Mouse (Mus musculus) T-helper 2 cell (primary cell): ENCODE results near the gene Aifm2.

ENCODE experiments used
- in situ Hi-C: fragments of 300-600 bp; cut with MboI, MseI; formaldehyde crosslinking; loops from one replicate; pipeline ENCODE4 v1.15.1; 2025; ENCODE audit warnings: high pct_unique_total_duplicates

The Aifm2 gene

DNA sequence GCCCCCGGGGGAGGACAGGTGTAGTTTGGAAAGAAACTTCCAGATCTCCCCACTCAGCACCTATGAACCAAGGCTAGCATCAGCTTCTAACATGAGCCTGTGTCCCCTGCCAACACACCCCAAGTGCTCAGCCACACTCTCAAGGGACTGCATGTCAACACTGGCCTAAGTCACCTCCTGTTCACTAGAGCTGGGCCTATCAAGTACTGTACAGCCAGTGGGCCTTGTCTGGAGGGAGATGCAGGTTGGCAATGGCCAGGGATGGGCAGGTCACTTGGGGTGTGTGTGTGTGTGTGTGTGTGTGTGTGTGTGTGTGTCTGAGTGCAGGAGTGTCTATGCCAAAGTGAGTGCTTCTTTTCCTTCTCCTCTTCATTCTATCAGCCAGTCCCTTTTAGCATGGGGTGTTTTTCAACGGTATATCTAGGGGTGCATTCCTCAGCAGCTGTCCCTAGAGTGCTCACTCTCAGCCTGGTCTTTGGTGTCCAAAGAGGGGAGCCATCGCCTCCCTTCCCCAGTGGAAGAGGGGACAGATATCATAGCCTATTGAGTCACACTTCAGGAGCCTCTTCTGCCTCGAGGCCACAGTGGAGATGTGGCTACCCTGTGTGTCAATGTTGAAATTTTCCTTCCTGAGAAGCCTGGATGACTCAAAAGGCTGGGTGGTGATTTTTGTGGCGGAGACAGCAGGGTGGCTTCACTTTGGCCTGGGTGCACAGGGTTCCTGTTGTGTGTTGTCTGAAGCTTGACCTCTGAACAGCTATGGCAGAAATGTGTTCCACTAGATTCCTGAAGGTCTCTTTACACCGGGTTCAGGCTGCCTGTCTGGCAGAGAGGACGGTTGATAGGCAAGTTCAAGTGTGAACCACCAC, 1.2 kb downstream of the Aifm2 start:
- in situ Hi-C loops = no loop called here

DNA sequence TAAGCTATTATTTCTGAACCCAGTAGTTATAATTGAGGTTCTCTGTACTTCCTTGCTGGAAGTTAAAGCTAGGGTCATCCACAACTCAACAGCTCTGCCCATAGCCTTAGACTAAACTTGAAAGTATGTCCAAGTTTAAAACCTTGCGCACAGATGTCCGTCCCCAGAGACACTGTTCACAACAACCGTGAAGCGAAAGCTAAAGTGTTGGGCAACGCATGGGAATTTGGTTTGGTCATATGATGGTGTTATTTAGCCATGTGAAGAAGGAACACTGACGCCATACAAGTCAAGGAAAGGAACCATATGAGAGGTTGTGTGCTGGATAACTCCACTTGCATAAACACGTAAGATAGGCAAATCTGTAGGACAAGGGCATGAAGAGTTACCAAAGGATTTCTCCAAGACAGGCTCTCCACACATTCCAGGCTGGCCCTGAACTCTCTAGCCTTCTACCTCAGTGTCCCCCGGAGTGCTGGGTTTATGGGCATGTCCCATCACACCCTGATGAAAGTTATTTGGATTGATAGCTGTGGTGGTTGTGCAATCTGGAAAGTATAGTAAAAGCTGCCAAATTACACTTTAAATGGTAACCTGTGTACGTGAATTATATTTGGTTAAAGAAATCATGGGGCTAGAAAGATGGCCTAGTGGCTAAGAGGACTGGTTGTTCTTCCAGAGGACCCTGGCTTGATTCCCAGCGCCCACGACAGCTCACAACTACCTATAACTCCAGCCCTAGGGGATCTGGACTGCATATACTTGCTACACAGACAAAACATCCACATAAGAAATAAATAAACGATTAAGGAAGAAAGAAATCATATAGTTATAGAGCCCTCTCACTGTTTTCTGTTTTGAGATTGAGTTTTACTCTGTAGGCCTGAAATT, 2.6 kb downstream of the Aifm2 start:
- in situ Hi-C loops = no loop called here

DNA sequence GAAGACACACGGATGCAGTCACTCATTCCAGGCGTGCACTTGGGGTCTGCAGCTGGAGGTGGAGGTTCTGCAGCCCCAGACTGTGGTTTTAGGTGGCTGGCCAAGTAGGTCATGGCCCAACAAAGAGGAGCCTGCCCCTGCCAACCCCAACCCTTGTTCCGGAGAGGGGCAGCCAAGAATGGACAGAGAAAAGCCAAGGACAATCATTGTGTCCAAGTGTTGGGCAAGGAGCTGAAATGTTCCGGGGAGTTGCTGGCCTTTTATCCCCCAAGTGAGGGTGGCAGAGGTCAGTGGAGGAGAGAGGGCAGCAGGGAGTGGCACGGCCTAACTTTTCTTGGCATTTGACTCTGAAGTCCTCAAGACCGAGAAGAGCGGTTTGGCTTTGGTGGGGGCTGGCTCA, 5.3 kb downstream of the Aifm2 start:
- in situ Hi-C loops = no loop called here

GRCm38 (mm10) chr10:61722215-61722614, 7.2 kb downstream of the Aifm2 start:
- in situ Hi-C loops = no loop called here

GRCm38 (mm10) chr10:61723271-61723670, 8.2 kb downstream of the Aifm2 start:
- in situ Hi-C loops = no loop called here

GRCm38 (mm10) chr10:61729181-61729580, 14.1 kb downstream of the Aifm2 start:
- in situ Hi-C loops = no loop called here

GRCm38 (mm10) chr10:61730171-61730570, 15.1 kb downstream of the Aifm2 start:
- in situ Hi-C loops = no loop called here

DNA sequence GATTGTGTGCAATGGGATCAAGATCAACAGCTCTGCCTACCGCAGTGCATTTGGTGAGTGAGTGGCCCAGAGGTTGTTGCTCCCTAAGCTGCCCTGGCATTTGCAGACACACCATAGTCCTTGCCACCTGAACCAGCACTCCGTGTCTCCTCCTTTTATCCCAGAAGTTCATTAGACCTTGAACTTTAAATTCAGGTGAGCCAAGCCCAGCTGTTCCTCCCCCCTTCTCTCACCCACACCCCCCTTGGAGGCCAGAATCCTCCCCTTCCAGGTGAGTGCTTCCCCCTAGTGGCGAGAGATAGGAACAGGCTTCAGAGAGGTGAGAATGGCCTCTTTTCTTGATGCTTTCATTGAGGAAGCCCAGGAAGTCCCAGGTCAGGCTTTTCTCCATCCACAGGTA, 19.3 kb downstream of the Aifm2 start:
- in situ Hi-C loops = no loop called here

DNA sequence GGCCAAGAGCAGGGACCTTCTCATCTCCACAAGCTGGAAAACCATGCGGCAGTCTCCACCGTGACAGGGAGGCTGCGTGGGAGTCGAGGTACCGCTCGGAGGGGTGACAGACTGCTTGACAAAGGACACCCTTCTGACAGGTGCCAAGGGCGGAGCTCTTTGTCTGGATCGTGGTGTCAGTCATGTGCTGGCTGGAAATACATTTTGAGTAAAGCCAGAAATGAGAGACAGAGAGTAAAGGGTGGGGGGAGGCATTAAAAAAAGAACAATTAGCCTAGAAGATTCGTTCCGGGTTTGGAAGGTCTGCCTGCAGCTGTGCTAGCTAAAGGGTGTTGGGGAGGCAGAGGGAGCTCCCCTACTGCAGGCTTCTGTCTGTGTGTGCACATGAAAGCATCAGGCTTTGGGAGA, 21.6 kb downstream of the Aifm2 start:
- in situ Hi-C loops = no loop called here

DNA sequence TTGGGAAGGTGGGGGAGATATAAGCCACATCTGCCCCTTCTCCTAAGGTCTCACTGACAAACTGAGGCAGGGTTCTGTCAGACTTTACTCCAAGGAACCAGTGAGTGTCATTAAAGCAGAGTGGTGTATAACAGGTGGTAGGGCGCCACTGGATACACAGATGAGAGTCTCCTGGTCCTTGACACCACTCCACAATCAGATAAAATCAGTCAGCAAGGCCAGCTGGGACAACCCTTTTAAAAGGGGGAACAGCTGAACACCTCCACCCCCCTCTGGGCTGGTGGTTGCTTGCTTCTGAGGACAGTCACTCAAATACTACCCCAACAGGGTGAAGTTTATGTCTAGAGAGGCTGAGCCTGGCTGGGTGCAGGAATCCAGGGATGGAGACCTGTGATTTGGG, 22.5 kb downstream of the Aifm2 start:
- in situ Hi-C loops = no loop called here

DNA sequence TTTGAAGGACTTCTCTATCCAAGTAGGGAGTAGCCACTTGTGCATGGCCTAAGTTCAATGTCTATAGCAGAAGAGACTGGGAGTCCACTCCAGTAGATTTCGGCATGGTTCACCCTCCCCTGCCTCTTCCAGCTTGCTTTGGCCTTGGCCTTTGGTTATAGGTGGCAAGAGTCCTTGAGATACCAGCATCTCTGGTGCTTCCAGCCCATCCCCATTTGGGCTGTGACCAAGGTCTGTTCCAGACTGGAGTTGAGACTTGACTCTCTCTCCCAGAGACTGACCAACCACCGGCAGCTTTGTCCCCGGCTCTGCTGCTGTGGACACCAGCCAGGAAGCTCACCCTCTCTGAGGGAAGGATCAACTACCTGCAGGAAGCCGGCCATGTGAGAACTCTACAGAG, 23.1 kb downstream of the Aifm2 start:
- in situ Hi-C loops = no loop called here

DNA sequence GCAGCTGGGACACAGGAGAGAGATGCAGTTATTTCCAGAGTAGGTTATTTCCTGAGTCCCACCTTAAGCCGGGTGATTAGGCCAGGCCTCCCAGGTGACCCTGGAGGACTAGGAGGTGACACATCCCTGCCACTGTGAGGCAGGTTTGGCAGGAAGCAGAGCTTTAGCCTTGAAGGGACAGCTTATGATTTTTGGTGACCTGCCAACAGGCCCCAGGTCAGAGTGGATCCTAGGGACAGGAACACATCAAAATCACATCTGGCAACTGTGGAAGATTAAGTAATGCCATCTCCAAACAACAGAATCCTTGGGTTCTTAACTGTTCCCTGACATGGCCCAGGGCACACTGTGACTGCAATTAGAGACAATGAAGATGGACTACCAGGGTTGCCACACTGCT, 26.2 kb downstream of the Aifm2 start:
- in situ Hi-C loops = no loop called here

GRCm38 (mm10) chr10:61741873-61742272, 26.8 kb downstream of the Aifm2 start:
- in situ Hi-C loops = no loop called here

DNA sequence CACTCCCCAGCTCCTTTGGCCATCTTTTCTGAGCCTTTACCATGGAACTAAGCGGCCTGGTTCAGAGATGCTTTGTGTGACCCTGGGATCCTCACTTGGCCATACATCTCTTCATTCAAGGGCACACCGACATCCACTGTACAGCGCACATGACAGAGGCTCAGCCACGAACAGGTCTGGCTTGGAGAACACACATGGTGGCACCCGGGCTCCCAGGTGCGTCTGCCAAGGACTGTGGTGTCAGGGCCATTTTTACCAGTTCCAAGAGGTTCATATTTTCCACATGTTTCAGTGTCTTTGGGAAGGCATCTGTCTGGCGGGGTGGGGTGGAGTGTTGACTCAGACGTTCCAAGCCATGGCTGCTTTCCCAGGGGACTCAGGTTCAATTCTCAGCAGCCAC, 27.3 kb downstream of the Aifm2 start:
- in situ Hi-C loops = no loop called here

GRCm38 (mm10) chr10:61745133-61745532, 30.1 kb downstream of the Aifm2 start:
- in situ Hi-C loops = no loop called here

GRCm38 (mm10) chr10:61747302-61747701, 32.2 kb downstream of the Aifm2 start:
- in situ Hi-C loops = no loop called here

DNA sequence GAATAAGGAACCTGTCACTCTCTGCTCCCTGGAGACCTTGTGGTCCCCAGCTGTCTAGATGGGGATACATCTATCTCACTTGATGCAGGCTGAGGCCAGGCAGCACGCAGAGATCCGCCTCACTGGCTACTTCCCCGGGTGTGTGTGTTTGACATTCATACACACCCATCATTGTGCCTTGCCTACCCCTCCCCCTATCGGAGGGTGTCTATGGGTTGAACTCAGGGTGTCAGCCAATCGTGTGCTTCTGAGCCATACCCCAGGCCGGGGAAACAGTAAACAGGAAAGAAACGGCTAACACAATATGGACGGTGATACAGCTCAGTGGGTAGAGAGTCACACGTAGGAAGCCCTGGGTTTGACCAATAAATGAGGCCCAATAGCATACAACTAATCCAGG, 35.0 kb downstream of the Aifm2 start:
- in situ Hi-C loops = no loop called here

GRCm38 (mm10) chr10:61751534-61752219, 36.6 kb downstream of the Aifm2 start:
- in situ Hi-C loops = no loop called here

DNA sequence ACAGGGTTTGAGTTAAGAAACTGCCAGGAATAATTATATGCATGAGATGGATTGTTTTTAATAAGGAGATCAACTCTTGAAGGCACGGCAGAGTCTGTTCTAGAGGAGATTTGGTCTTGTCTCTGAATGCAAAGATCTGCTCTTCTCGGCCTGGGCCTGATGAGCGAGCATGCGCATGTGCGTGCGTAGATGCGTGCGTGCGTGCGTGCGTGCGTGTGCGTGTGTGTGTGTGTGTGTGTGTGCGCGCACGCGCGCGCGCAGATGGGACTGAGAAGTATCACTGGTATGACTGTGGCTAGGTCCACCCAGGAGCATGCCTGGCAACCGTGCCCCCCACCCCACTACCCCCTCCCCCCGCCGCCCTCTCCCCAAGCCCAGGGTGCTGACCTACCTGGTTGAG, 38.0 kb downstream of the Aifm2 start:
- in situ Hi-C loops = no loop called here

DNA sequence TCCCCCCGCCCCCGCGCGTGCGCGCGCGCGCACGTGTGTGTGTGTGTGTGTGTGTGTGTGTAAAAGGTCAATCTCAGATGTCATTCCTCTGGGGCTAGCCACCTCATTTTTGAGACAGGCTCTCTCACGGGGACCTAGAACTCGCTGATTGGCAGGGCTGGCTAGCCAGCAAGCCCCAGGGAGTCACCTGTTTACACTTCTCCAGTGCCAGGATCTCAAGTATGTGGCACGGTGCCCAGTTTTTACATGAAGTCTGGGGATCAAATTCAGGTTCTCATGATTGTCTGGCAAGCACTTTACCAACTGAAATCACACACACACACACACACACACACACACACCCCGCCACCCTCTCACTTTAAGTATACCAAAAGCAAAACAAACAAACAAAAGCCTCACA, 42.0 kb downstream of the Aifm2 start:
- in situ Hi-C loops = no loop called here

DNA sequence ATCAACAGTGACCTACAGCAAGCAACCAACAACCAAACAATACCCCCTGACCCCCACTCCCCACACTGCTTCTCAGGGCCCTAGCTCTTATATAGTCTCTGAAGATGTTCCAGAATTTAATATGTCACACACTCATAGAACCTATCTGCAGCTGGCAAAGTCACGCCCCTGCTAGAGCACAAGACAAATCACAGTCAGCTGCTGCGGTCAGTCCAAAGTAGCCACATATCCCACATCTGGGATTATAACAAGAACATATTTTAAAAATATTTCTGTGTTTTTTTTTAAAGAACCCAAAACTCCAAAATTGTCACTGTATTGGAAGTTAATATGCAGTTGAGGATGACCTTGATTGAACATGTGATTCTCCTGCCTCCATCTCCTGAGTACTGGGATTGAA, 43.8 kb downstream of the Aifm2 start:
- in situ Hi-C loops = no loop called here

DNA sequence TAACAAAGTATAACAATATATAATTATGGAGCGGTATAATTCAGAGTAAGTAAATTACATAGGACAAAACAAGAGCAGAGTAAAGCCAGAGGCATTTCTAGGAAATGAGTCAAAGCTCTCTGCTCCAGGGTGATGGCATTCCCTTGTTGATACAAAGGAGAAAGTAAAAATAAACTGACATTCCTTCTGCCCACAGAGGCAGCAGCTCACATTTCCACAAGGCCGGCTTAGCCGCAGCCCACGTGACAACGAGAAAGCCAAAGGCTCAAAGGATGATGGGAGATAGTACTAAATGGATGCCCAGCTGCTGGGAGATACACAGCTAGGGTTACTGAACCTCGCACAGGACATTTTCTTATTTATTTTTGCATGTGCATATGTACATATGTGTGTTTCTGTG, 44.8 kb downstream of the Aifm2 start:
- in situ Hi-C loops = no loop called here
